Mouse (Mus musculus) hindbrain, embryonic 16.5 days (tissue): ENCODE data around the gene Klf11. TPM values are rescaled to one million over a fixed set of nuclear protein-coding genes. Genes with fewer than 3 reads are reported as not detected.
"Not testable (repeated sequence)": the region's sequence is repeated elsewhere in the genome, so short reads cannot be mapped to it uniquely, and the experiment has no call there.

Experiments
- ATAC-seq: fragments of 200-750 bp; cut with Nextera tagmentation; 2 replicates; pipeline ENCODE4 v1.8.0; 2017; ENCODE audit warnings: moderate TSS enrichment, moderate library complexity
- H3K27ac ChIP-seq: fragments of 300-500 bp; sonication (generic); 2 replicates; pipeline ENCODE4 v1.5.1; 2014; ENCODE audit warnings: low read depth, mild to moderate bottlenecking, control low read depth, low read length, moderate library complexity
- H3K27me3 ChIP-seq: fragments of 300-500 bp; sonication (generic); replicated peaks from 2 replicates; pipeline ENCODE4 v1.6.1; 2014; ENCODE audit warnings: low read length; ENCODE audit not compliant: control insufficient read depth, insufficient read depth
- H3K36me3 ChIP-seq: fragments of 300-500 bp; sonication (generic); 2 replicates; pipeline ENCODE4 v1.6.1; 2014; ENCODE audit warnings: mild to moderate bottlenecking, low read length, moderate library complexity, mixed read lengths; ENCODE audit not compliant: control insufficient read depth, insufficient read depth
- H3K4me1 ChIP-seq: fragments of 300-500 bp; sonication (generic); 2 replicates; pipeline ENCODE4 v1.6.1; 2014; ENCODE audit warnings: low read depth, low read length; ENCODE audit not compliant: control insufficient read depth, insufficient read depth
- H3K4me2 ChIP-seq: fragments of 300-500 bp; sonication (generic); 2 replicates; pipeline ENCODE4 v1.6.1; 2014; ENCODE audit warnings: mild to moderate bottlenecking, low read length, control low read depth, moderate library complexity
- H3K4me3 ChIP-seq: fragments of 300-500 bp; sonication (generic); 2 replicates; pipeline ENCODE4 v1.5.1; 2014; ENCODE audit warnings: mild to moderate bottlenecking, low read length, control low read depth, moderate library complexity
- H3K9ac ChIP-seq: fragments of 300-500 bp; sonication (generic); 2 replicates; pipeline ENCODE4 v1.6.1; 2014; ENCODE audit warnings: low read depth, mild to moderate bottlenecking, control low read depth, low read length, moderate library complexity
- H3K9me3 ChIP-seq: fragments of 300-500 bp; sonication (generic); 2 replicates; pipeline ENCODE4 v1.6.1; 2014; ENCODE audit warnings: mild to moderate bottlenecking, low read length, moderate library complexity; ENCODE audit not compliant: control insufficient read depth
- WGBS: fragments of 180-500 bp; shearing (Covaris S2); extraction: QIAGEN DNeasy Blood & Tissue Kit; methylation state at CpG from one replicate; pipeline ENCODE4 v1.1.7; 2014; 5-methylcytosine and 5-hydroxymethylcytosine counted together
- polyA plus RNA-seq: library from polyadenylated mRNA; unstranded; fragments of >200 nt; fragmentation: Nextera tagmentation; extraction: Ambion mirVana; gene quantifications from 2 replicates; pipeline ENCODE4 v1.2.1, GENCODE M21; 2015

Klf11 gene
- polyA plus RNA-seq, 1 experiment from 2014 or later = 14.9 TPM

- peak; percentile 95 for ATAC-seq
- 38% methylated on average over 16 of the region's 16 CpGs for WGBS
Measured at GRCm38 (mm10) chr12:24696500-24697483, 45.7 kb downstream of the Klf11 start.

GRCm38 (mm10) chr12:24697484-24698204 is 46.6 kb downstream of the Klf11 start:
- no peak overlapping the region for H3K4me3 ChIP-seq
- peak overlapping the region; percentile 48; the same call in 1 of the 2 replicates for H3K9ac ChIP-seq
- 65% methylated on average over 8 of the region's 8 CpGs for WGBS
- H3K36me3 ChIP-seq = no peaks in the 10 kb centered on the region
- no peaks in the 10 kb centered on the region for H3K27me3 ChIP-seq
- H3K4me2 ChIP-seq = peak overlapping the region; percentile 46
- no peak overlapping the region for H3K27ac ChIP-seq
- peak; percentile 71 for ATAC-seq
- H3K4me1 ChIP-seq = no peaks in the 10 kb centered on the region
- no peaks in the 10 kb centered on the region for H3K9me3 ChIP-seq

More at GRCm38 (mm10) chr12:24696500-24697483, 45.7 kb downstream of the Klf11 start:
- H3K4me3 ChIP-seq = no peak overlapping the region
- no peaks in the 10 kb centered on the region for H3K9me3 ChIP-seq
- no peaks in the 10 kb centered on the region for H3K27me3 ChIP-seq
- no peak overlapping the region for H3K27ac ChIP-seq
- H3K4me2 ChIP-seq = peak overlapping the region; percentile 46
- no peaks in the 10 kb centered on the region for H3K4me1 ChIP-seq
- no peaks in the 10 kb centered on the region for H3K36me3 ChIP-seq
- peak overlapping the region; percentile 48; the same call in 1 of the 2 replicates for H3K9ac ChIP-seq

- no peak overlapping the region for H3K4me2 ChIP-seq
- H3K4me1 ChIP-seq = no peaks in the 10 kb centered on the region
- 82% methylated on average over 3 of the region's 3 CpGs for WGBS
- H3K9ac ChIP-seq = no peak overlapping the region
- no peaks in the 10 kb centered on the region for H3K36me3 ChIP-seq
- H3K4me3 ChIP-seq = no peak overlapping the region
- no peak overlapping the region for H3K27ac ChIP-seq
- no peak for ATAC-seq
- H3K27me3 ChIP-seq = no peaks in the 10 kb centered on the region
- no peaks in the 10 kb centered on the region for H3K9me3 ChIP-seq
Measured at GRCm38 (mm10) chr12:24698514-24698913, 47.4 kb downstream of the Klf11 start.

DNA sequence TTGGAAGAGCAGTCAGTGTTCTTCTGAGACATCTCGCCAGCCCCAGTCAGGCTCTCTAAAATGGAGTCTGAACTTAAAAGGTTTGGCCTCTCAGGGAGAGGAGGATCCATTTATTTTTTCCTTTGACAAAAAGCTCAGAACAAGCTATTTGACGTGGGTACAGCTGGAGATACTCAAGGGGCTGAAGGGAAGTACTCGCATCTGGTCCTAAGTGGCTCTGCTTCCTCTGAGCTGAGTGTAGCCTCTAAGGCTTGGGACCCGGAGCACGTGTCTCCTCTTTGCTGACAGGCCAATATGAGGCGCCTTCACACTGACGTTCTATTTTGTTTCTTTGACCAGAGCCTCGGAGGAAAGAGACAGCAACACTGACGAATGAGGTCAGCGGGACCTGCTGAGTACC is 48.5 kb downstream of the Klf11 start:
- Histone ChIP-seq H3K9me3 (no peaks in the 10 kb centered on the region), H3K4me1 (no peaks in the 10 kb centered on the region), H3K4me3 (no peak overlapping the region), H3K27ac (no peak overlapping the region), H3K4me2 (no peak overlapping the region), H3K9ac (no peak overlapping the region), H3K36me3 (no peaks in the 10 kb centered on the region), H3K27me3 (no peaks in the 10 kb centered on the region)
- no peak for ATAC-seq
- 68% methylated on average over 10 of the region's 10 CpGs for WGBS

DNA sequence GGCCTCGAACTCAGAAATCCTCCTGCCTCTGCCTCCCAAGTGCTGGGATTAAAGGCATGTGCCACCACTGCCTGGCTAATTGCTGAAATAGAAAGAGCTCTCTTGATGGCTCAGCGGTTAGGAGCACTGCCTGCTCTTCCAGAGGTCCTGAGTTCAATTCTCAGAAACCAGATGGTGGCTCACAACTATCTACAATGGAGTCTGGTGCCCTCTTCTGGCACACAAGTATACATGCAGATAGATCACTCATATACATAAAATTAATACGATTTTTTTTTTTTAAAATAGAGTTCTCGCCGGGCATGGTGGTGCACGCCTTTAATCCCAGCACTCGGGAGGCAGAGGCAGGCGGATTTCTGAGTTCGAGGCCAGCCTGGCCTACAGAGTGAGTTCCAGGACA is 50.5 kb downstream of the Klf11 start:
- not testable (repeated sequence) for H3K9ac ChIP-seq, ATAC-seq, H3K4me3 ChIP-seq, H3K27ac ChIP-seq, H3K27me3 ChIP-seq, H3K4me2 ChIP-seq, H3K36me3 ChIP-seq, H3K9me3 ChIP-seq, H3K4me1 ChIP-seq
- WGBS = 88% methylated on average over 9 of the region's 9 CpGs

DNA sequence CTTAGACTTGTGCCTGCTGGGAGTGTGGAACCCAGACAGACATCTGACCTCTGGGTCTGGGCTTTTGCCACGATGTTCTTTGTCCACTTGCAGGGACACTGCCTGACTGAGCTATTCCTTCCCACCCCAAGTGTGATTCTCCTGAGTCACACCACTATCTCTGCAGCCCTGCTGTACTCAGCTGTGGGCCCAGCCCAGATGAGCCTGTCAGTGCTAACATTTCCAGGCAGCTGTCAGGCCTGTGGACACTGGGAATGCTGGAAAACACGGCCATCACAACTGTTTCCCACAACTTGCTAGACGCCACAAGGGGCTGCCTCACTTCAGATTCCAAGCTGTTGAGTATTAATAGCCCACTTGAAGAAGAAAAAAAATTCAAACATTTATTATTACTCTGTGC is 51.9 kb downstream of the Klf11 start:
- no peak overlapping the region for H3K27ac ChIP-seq
- H3K4me1 ChIP-seq = peaks cover 6% of the 10 kb centered on the region
- no peaks in the 10 kb centered on the region for H3K9me3 ChIP-seq
- no peak for ATAC-seq
- no peaks in the 10 kb centered on the region for H3K36me3 ChIP-seq
- peaks cover 2% of the 10 kb centered on the region; the same call in 1 of the 2 replicates for H3K27me3 ChIP-seq
- WGBS = 76% methylated on average over 3 of the region's 3 CpGs
- H3K4me3 ChIP-seq = no peak overlapping the region
- H3K9ac ChIP-seq = no peak overlapping the region
- H3K4me2 ChIP-seq = no peak overlapping the region

GRCm38 (mm10) chr12:24705502-24706263 is 54.6 kb downstream of the Klf11 start:
- no peaks in the 10 kb centered on the region for H3K36me3 ChIP-seq
- WGBS = 88% methylated on average over 15 of the region's 15 CpGs

GRCm38 (mm10) chr12:24706764-24707479 is 55.8 kb downstream of the Klf11 start:
- Histone ChIP-seq H3K36me3 (no peaks in the 10 kb centered on the region), H3K9me3 (no peaks in the 10 kb centered on the region), H3K9ac (no peak overlapping the region), H3K4me2 (peak overlapping the region; percentile 94), H3K27ac (no peak overlapping the region), H3K4me1 (peaks cover 19% of the 10 kb centered on the region), H3K4me3 (peak overlapping the region; percentile 86), H3K27me3 (peaks cover 2% of the 10 kb centered on the region; the same call in 1 of the 2 replicates)
- no peak for ATAC-seq
- under 1% methylated on average over 27 of the region's 27 CpGs for WGBS

More at GRCm38 (mm10) chr12:24705502-24706263, 54.6 kb downstream of the Klf11 start:
- no peak overlapping the region for H3K9ac ChIP-seq
- no peak overlapping the region for H3K4me2 ChIP-seq
- no peak overlapping the region for H3K4me3 ChIP-seq
- no peak for ATAC-seq
- H3K27me3 ChIP-seq = peaks cover 2% of the 10 kb centered on the region; the same call in 1 of the 2 replicates
- no peak overlapping the region for H3K27ac ChIP-seq
- no peaks in the 10 kb centered on the region for H3K9me3 ChIP-seq
- H3K4me1 ChIP-seq = peaks cover 19% of the 10 kb centered on the region
